Mouse (Mus musculus): ENCODE results near the gene Prdm2. TPM values are rescaled to one million over a fixed set of nuclear protein-coding genes. Genes with fewer than 3 reads are reported as not detected.

The Prdm2 gene
- polyA plus RNA-seq, 1 experiment: 9.2 TPM

- Histone ChIP-seq H3K79me2 (ENCODE audit: control insufficient read depth, insufficient read depth) (no peaks in the 10 kb centered on the region), H3K27me3 (ENCODE audit: control insufficient read depth, insufficient read depth, insufficient read length) (no peaks in the 10 kb centered on the region), H3K4me3 (ENCODE audit: insufficient read depth, poor library complexity, severe bottlenecking) (no peak overlapping the region), H3K36me3 (ENCODE audit: control insufficient read depth, insufficient read depth) (no peaks in the 10 kb centered on the region), H3K79me3 (ENCODE audit: low read depth) (no peaks in the 10 kb centered on the region), H3ac (ENCODE audit: control insufficient read depth, insufficient read length, low read depth) (no peak overlapping the region)
- TF ChIP-seq MAX (IDR thresholded peaks at IDR 0.05): no peak
- TF ChIP-seq CEBPB (IDR thresholded peaks at IDR 0.05; ENCODE audit: low read depth): no peak
Measured at GRCm38 (mm10) chr4:143114232-143114979, 98.4 kb downstream of the Prdm2 start.

GRCm38 (mm10) chr4:143112985-143113384 is 99.8 kb downstream of the Prdm2 start:
- TF ChIP-seq CEBPB (IDR thresholded peaks at IDR 0.05; ENCODE audit: low read depth): no peak
- no peak for TF ChIP-seq USF1 (IDR thresholded peaks at IDR 0.05; ENCODE audit: low read depth)
- TF ChIP-seq MYOG (IDR thresholded peaks at IDR 0.05; ENCODE audit: control insufficient read depth, extremely low read depth, insufficient read length): no peak
- no peak for TF ChIP-seq FOSL1 (IDR thresholded peaks at IDR 0.05; ENCODE audit: insufficient read depth, low read length, poor library complexity, severe bottlenecking)
- TF ChIP-seq MAX (IDR thresholded peaks at IDR 0.05): no peak
- peak; percentile 19 for TF ChIP-seq CTCF (IDR thresholded peaks at IDR 0.05; ENCODE audit: control insufficient read depth, insufficient read depth, insufficient read length)

GRCm38 (mm10) chr4:143112439-143112838 is 100.4 kb downstream of the Prdm2 start:
- Histone ChIP-seq H3ac (ENCODE audit: control insufficient read depth, insufficient read length, low read depth) (no peak overlapping the region), H3K36me3 (ENCODE audit: control insufficient read depth, insufficient read depth) (no peaks in the 10 kb centered on the region), H3K79me3 (ENCODE audit: low read depth) (no peaks in the 10 kb centered on the region), H3K4me3 (ENCODE audit: insufficient read depth, poor library complexity, severe bottlenecking) (no peak overlapping the region), H3K79me2 (ENCODE audit: control insufficient read depth, insufficient read depth) (no peaks in the 10 kb centered on the region), H3K27me3 (ENCODE audit: control insufficient read depth, insufficient read depth, insufficient read length) (no peaks in the 10 kb centered on the region)
- TF ChIP-seq CEBPB (IDR thresholded peaks at IDR 0.05; ENCODE audit: low read depth) (no peak), MAX (IDR thresholded peaks at IDR 0.05) (no peak), CTCF (IDR thresholded peaks at IDR 0.05; ENCODE audit: control insufficient read depth, insufficient read depth, insufficient read length) (no peak), FOSL1 (IDR thresholded peaks at IDR 0.05; ENCODE audit: insufficient read depth, low read length, poor library complexity, severe bottlenecking) (no peak), USF1 (IDR thresholded peaks at IDR 0.05; ENCODE audit: low read depth) (no peak), MYOD1 (IDR thresholded peaks at IDR 0.05; ENCODE audit: control insufficient read depth, insufficient read length, low read depth) (no peak), MYOG (IDR thresholded peaks at IDR 0.05; ENCODE audit: control insufficient read depth, extremely low read depth, insufficient read length) (no peak)

More at GRCm38 (mm10) chr4:143112985-143113384, 99.8 kb downstream of the Prdm2 start:
- no peaks in the 10 kb centered on the region for H3K27me3 ChIP-seq (ENCODE audit: control insufficient read depth, insufficient read depth, insufficient read length)
- H3ac ChIP-seq (ENCODE audit: control insufficient read depth, insufficient read length, low read depth): no peak overlapping the region
- H3K4me3 ChIP-seq (ENCODE audit: insufficient read depth, poor library complexity, severe bottlenecking): no peak overlapping the region
- H3K79me3 ChIP-seq (ENCODE audit: low read depth): no peaks in the 10 kb centered on the region
- no peaks in the 10 kb centered on the region for H3K36me3 ChIP-seq (ENCODE audit: control insufficient read depth, insufficient read depth)
- no peaks in the 10 kb centered on the region for H3K79me2 ChIP-seq (ENCODE audit: control insufficient read depth, insufficient read depth)

- TF ChIP-seq USF1 (IDR thresholded peaks at IDR 0.05; ENCODE audit: low read depth): no peak
- no peak for TF ChIP-seq MAX (IDR thresholded peaks at IDR 0.05)
- no peak for TF ChIP-seq FOSL1 (IDR thresholded peaks at IDR 0.05; ENCODE audit: insufficient read depth, low read length, poor library complexity, severe bottlenecking)
- no peak for TF ChIP-seq MYOG (IDR thresholded peaks at IDR 0.05; ENCODE audit: control insufficient read depth, extremely low read depth, insufficient read length)
- Histone ChIP-seq H3K79me2 (ENCODE audit: control insufficient read depth, insufficient read depth) (no peaks in the 10 kb centered on the region), H3K36me3 (ENCODE audit: control insufficient read depth, insufficient read depth) (no peaks in the 10 kb centered on the region), H3K79me3 (ENCODE audit: low read depth) (no peaks in the 10 kb centered on the region), H3ac (ENCODE audit: control insufficient read depth, insufficient read length, low read depth) (no peak overlapping the region), H3K4me3 (ENCODE audit: insufficient read depth, poor library complexity, severe bottlenecking) (no peak overlapping the region), H3K27me3 (ENCODE audit: control insufficient read depth, insufficient read depth, insufficient read length) (no peaks in the 10 kb centered on the region)
Measured at GRCm38 (mm10) chr4:143111872-143112271, 100.9 kb downstream of the Prdm2 start.

- TF ChIP-seq MAX (IDR thresholded peaks at IDR 0.05) (no peak), FOSL1 (IDR thresholded peaks at IDR 0.05; ENCODE audit: insufficient read depth, low read length, poor library complexity, severe bottlenecking) (no peak), MYOD1 (IDR thresholded peaks at IDR 0.05; ENCODE audit: control insufficient read depth, insufficient read length, low read depth) (no peak), MYOG (IDR thresholded peaks at IDR 0.05; ENCODE audit: control insufficient read depth, extremely low read depth, insufficient read length) (no peak), USF1 (IDR thresholded peaks at IDR 0.05; ENCODE audit: low read depth) (no peak), CTCF (IDR thresholded peaks at IDR 0.05; ENCODE audit: control insufficient read depth, insufficient read depth, insufficient read length) (no peak), CEBPB (IDR thresholded peaks at IDR 0.05; ENCODE audit: low read depth) (no peak)
Measured at GRCm38 (mm10) chr4:143108552-143108951, 104.2 kb downstream of the Prdm2 start.

GRCm38 (mm10) chr4:143106971-143107370 is 105.8 kb downstream of the Prdm2 start:
- H3K4me3 ChIP-seq (ENCODE audit: insufficient read depth, poor library complexity, severe bottlenecking): no peak overlapping the region
- H3K79me3 ChIP-seq (ENCODE audit: low read depth): no peaks in the 10 kb centered on the region
- no peak for TF ChIP-seq MYOD1 (IDR thresholded peaks at IDR 0.05; ENCODE audit: control insufficient read depth, insufficient read length, low read depth)
- TF ChIP-seq FOSL1 (IDR thresholded peaks at IDR 0.05; ENCODE audit: insufficient read depth, low read length, poor library complexity, severe bottlenecking): no peak
- TF ChIP-seq MAX (IDR thresholded peaks at IDR 0.05): no peak
- TF ChIP-seq CTCF (IDR thresholded peaks at IDR 0.05; ENCODE audit: control insufficient read depth, insufficient read depth, insufficient read length): no peak
- no peak for TF ChIP-seq USF1 (IDR thresholded peaks at IDR 0.05; ENCODE audit: low read depth)
- TF ChIP-seq CEBPB (IDR thresholded peaks at IDR 0.05; ENCODE audit: low read depth): no peak
- H3K27me3 ChIP-seq (ENCODE audit: control insufficient read depth, insufficient read depth, insufficient read length): no peaks in the 10 kb centered on the region
- H3ac ChIP-seq (ENCODE audit: control insufficient read depth, insufficient read length, low read depth): no peak overlapping the region
- no peaks in the 10 kb centered on the region for H3K79me2 ChIP-seq (ENCODE audit: control insufficient read depth, insufficient read depth)
- no peaks in the 10 kb centered on the region for H3K36me3 ChIP-seq (ENCODE audit: control insufficient read depth, insufficient read depth)

More at GRCm38 (mm10) chr4:143108552-143108951, 104.2 kb downstream of the Prdm2 start:
- no peak overlapping the region for H3K4me3 ChIP-seq (ENCODE audit: insufficient read depth, poor library complexity, severe bottlenecking)
- H3ac ChIP-seq (ENCODE audit: control insufficient read depth, insufficient read length, low read depth): no peak overlapping the region
- no peaks in the 10 kb centered on the region for H3K79me2 ChIP-seq (ENCODE audit: control insufficient read depth, insufficient read depth)
- H3K27me3 ChIP-seq (ENCODE audit: control insufficient read depth, insufficient read depth, insufficient read length): no peaks in the 10 kb centered on the region
- H3K36me3 ChIP-seq (ENCODE audit: control insufficient read depth, insufficient read depth): no peaks in the 10 kb centered on the region
- H3K79me3 ChIP-seq (ENCODE audit: low read depth): no peaks in the 10 kb centered on the region

Measured in C2C12 (cell line).